Mouse (Mus musculus) embryonic facial prominence, embryonic 12.5 days (tissue): ENCODE data around the gene Jund. TPM values are rescaled to one million over a fixed set of nuclear protein-coding genes. Genes with fewer than 3 reads are reported as not detected.
A peak's percentile ranks its signal among the peaks of the same experiment; 100 is the strongest.

Experiments
- ATAC-seq: fragments of 200-750 bp; cut with Nextera tagmentation; 2 replicates; pipeline ENCODE4 v1.8.0; 2017; ENCODE audit not compliant: insufficient number of reproducible peaks, insufficient read depth, low FRiP score, low TSS enrichment
- H3K27ac ChIP-seq: fragments of 300-500 bp; sonication (generic); 2 replicates; pipeline ENCODE4 v1.5.1; 2016; ENCODE audit warnings: mild to moderate bottlenecking
- H3K27me3 ChIP-seq: fragments of 300-500 bp; sonication (generic); 2 replicates; pipeline ENCODE4 v1.6.1; 2016; ENCODE audit warnings: mild to moderate bottlenecking, moderate library complexity
- H3K36me3 ChIP-seq: fragments of 300-500 bp; sonication (generic); 2 replicates; pipeline ENCODE4 v1.6.1; 2016; ENCODE audit warnings: mild to moderate bottlenecking
- H3K4me1 ChIP-seq: fragments of 300-500 bp; sonication (generic); 2 replicates; pipeline ENCODE4 v1.6.1; 2016
- H3K4me2 ChIP-seq: fragments of 300-500 bp; sonication (generic); replicated peaks from 2 replicates; pipeline ENCODE4 v1.6.1; 2016; ENCODE audit warnings: mild to moderate bottlenecking, moderate library complexity
- H3K4me3 ChIP-seq: fragments of 300-500 bp; sonication (generic); 2 replicates; pipeline ENCODE4 v1.5.1; 2016; ENCODE audit warnings: mild to moderate bottlenecking
- H3K9ac ChIP-seq: fragments of 300-500 bp; sonication (generic); 2 replicates; pipeline ENCODE4 v1.6.1; 2016; ENCODE audit warnings: mild to moderate bottlenecking, moderate library complexity
- H3K9me3 ChIP-seq: fragments of 300-500 bp; sonication (generic); 2 replicates; pipeline ENCODE4 v1.6.1; 2016; ENCODE audit warnings: mild to moderate bottlenecking, moderate library complexity
- WGBS: fragments of 180-500 bp; shearing (Covaris S2); methylation state at CpG from one replicate; pipeline ENCODE4 v1.1.7; 2016; 5-methylcytosine and 5-hydroxymethylcytosine counted together
- polyA plus RNA-seq: library from polyadenylated mRNA; unstranded; fragments of >200 nt; fragmentation: Nextera tagmentation; extraction: Ambion mirVana; gene quantifications from 2 replicates; pipeline ENCODE4 v1.2.1, GENCODE M21; 2016

Gene Jund
- polyA plus RNA-seq = 142 and 150 TPM in 2 replicates

DNA sequence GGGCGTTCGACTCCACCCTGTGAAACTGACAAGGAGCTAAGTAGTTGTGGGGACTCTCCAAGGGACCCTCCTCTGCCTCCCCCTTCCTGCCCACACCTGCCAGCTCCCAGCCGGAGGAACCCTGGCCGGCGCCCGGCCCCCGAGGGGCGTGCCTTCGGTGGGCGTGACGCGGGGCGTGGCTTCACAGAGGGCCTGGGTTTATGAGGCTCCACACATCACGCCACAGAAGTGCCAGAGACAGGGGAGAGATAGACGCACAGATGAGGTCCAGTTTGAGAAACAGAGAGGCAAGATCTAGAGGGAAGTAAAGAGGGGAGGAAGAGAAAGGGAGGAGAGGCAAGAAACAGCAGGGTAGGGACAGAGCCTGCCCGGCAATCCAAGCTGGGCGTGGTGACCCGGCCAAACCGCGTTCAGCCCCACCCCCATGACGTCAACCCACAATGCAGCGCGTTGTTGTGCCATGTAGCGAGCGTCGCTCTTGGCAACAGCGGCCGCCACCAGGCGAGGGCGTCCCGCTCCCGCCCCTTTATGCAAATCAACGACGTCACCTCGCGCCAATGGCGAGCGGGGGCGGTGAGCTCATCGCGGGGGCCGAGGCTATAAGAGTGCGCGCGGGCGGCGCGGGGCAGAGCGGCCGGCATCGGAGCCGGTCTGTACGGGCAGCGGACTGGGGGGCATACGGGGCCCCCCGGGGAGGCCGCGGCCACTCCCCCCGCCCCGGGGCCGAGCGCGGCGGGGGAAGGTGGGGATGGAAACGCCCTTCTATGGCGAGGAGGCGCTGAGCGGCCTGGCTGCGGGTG, at the start of gene Jund:
Gene Jund (plus strand): TSS at position 640 of the 800 bp plus-strand sequence.
- Histone ChIP-seq H3K4me1 (peaks cover 50% of the 10 kb centered on the region), H3K27ac (peak within 1 kb of the TSS; percentile 98), H3K9ac (peak within 1 kb of the TSS; percentile 99), H3K36me3 (peaks cover 9% of the 10 kb centered on the region; the same call in 1 of the 2 replicates), H3K4me2 (peak within 1 kb of the TSS; percentile 68), H3K27me3 (no peaks in the 10 kb centered on the region), H3K4me3 (peak within 1 kb of the TSS; percentile 86), H3K9me3 (no peaks in the 10 kb centered on the region)
- peak; percentile 83 for ATAC-seq
- under 1% methylated on average over 66 of the region's 69 CpGs for WGBS

- Histone ChIP-seq H3K4me1 (peaks cover 15% of the 10 kb centered on the region), H3K4me3 (no peak overlapping the region), H3K9ac (no peak overlapping the region), H3K9me3 (no peaks in the 10 kb centered on the region), H3K27me3 (no peaks in the 10 kb centered on the region), H3K36me3 (peaks cover 33% of the 10 kb centered on the region), H3K27ac (0 out of 2 replicates have a peak overlapping the region, but pooled peaks have one; percentile 43), H3K4me2 (no peak overlapping the region)
- peak; percentile 36; the same call in 1 of the 2 replicates for ATAC-seq
- WGBS = 75% methylated on average over 4 of the region's 4 CpGs
Measured at GRCm38 (mm10) chr8:70649324-70649723, 49.4 kb upstream of the Jund start.

- Histone ChIP-seq H3K9ac (no peak overlapping the region), H3K4me3 (no peak overlapping the region), H3K4me1 (peaks cover 15% of the 10 kb centered on the region), H3K9me3 (no peaks in the 10 kb centered on the region), H3K4me2 (no peak overlapping the region), H3K27ac (no peak overlapping the region), H3K27me3 (no peaks in the 10 kb centered on the region), H3K36me3 (peaks cover 43% of the 10 kb centered on the region)
- WGBS = 95% methylated on average over 17 of the region's 17 CpGs
- ATAC-seq = no peak
Measured at GRCm38 (mm10) chr8:70650351-70650750, 48.4 kb upstream of the Jund start.

- Histone ChIP-seq H3K4me3 (no peak overlapping the region), H3K4me2 (no peak overlapping the region), H3K36me3 (peaks cover 60% of the 10 kb centered on the region), H3K27ac (no peak overlapping the region), H3K9me3 (no peaks in the 10 kb centered on the region), H3K4me1 (peaks cover 10% of the 10 kb centered on the region), H3K9ac (no peak overlapping the region), H3K27me3 (no peaks in the 10 kb centered on the region)
- ATAC-seq = no peak
- WGBS = 47% methylated on average over 2 of the region's 2 CpGs
Measured at GRCm38 (mm10) chr8:70653226-70653625, 45.5 kb upstream of the Jund start.

DNA sequence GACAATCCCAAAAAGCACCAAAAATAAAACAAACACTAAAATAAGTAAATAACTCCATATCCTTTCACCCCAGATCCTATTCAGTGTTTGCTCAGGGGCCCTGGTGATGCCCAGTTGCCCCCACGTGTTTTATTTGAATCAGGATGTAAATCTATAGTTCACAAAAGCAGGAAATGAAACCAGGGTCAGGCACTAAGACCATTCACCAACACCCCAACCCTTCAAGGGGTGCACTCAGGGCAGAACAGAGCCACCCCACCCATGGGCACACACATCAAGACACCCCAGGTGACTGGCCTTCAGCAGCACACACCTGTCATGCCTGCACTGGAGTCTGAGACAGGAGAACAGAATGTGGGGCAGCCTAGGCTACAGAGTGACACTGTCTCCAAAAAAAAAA, 44.6 kb upstream of the Jund start:
- H3K27ac ChIP-seq = no peak overlapping the region
- H3K9me3 ChIP-seq = no peaks in the 10 kb centered on the region
- ATAC-seq = no peak
- no peak overlapping the region for H3K4me2 ChIP-seq
- H3K36me3 ChIP-seq = peaks cover 60% of the 10 kb centered on the region
- peaks cover 18% of the 10 kb centered on the region for H3K4me1 ChIP-seq
- no peak overlapping the region for H3K9ac ChIP-seq
- H3K4me3 ChIP-seq = no peak overlapping the region
- no peaks in the 10 kb centered on the region for H3K27me3 ChIP-seq
- WGBS = 83% methylated on average over 1 of the region's 1 CpGs

- H3K27me3 ChIP-seq = no peaks in the 10 kb centered on the region
- no peak overlapping the region for H3K4me2 ChIP-seq
- no peak for ATAC-seq
- WGBS = 13% methylated on average over 2 of the region's 2 CpGs
- peaks cover 53% of the 10 kb centered on the region for H3K36me3 ChIP-seq
- no peak overlapping the region for H3K9ac ChIP-seq
- H3K4me3 ChIP-seq = no peak overlapping the region
- H3K27ac ChIP-seq = peak overlapping the region; percentile 30; the same call in 1 of the 2 replicates
- peaks cover 18% of the 10 kb centered on the region for H3K4me1 ChIP-seq
- no peaks in the 10 kb centered on the region for H3K9me3 ChIP-seq
Measured at GRCm38 (mm10) chr8:70655469-70655868, 43.3 kb upstream of the Jund start.

- Histone ChIP-seq H3K36me3 (peaks cover 46% of the 10 kb centered on the region), H3K4me1 (peaks cover 19% of the 10 kb centered on the region), H3K4me3 (no peak overlapping the region), H3K4me2 (no peak overlapping the region; the same call in 1 of the 2 replicates), H3K27me3 (no peaks in the 10 kb centered on the region), H3K9me3 (no peaks in the 10 kb centered on the region), H3K27ac (peak overlapping the region; percentile 30; the same call in 1 of the 2 replicates), H3K9ac (peak overlapping the region; percentile 27; the same call in 1 of the 2 replicates)
- WGBS = 65% methylated on average over 13 of the region's 13 CpGs
- no peak for ATAC-seq
Measured at GRCm38 (mm10) chr8:70656193-70656790, 42.5 kb upstream of the Jund start.

GRCm38 (mm10) chr8:70657214-70657613, 41.5 kb upstream of the Jund start:
- no peak for ATAC-seq
- H3K4me3 ChIP-seq = no peak overlapping the region
- H3K4me2 ChIP-seq = no peak overlapping the region
- H3K4me1 ChIP-seq = peaks cover 19% of the 10 kb centered on the region
- no peak overlapping the region for H3K9ac ChIP-seq
- H3K27ac ChIP-seq = 0 out of 2 replicates have a peak overlapping the region, but pooled peaks have one; percentile 6
- no peaks in the 10 kb centered on the region for H3K27me3 ChIP-seq
- 87% methylated on average over 3 of the region's 3 CpGs for WGBS
- H3K9me3 ChIP-seq = no peaks in the 10 kb centered on the region
- peaks cover 37% of the 10 kb centered on the region for H3K36me3 ChIP-seq

DNA sequence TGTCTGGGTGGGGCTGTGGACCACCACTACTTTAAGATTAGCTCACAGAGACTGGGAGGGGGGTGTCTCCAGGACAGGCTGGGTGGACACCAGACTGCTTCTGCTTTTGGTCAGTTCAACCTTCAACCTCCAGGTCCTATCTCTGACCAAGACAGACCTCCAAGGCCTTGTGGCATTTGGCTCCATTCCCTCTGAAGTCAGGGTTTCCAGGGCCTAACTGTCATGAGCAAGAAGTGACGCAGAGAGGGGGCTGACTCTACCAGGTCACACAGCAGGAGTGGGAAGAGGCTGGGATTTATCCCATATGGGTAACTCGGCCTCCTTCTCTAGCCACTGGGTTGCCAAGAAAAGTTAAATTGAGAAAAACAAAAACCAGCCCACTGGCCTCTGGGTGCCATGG, 41.0 kb upstream of the Jund start:
- Histone ChIP-seq H3K9me3 (no peaks in the 10 kb centered on the region), H3K27me3 (no peaks in the 10 kb centered on the region), H3K9ac (no peak overlapping the region), H3K4me1 (peaks cover 19% of the 10 kb centered on the region), H3K36me3 (peaks cover 32% of the 10 kb centered on the region), H3K27ac (no peak overlapping the region), H3K4me2 (peak overlapping the region; percentile 84; the same call in 1 of the 2 replicates), H3K4me3 (no peak overlapping the region)
- no peak for ATAC-seq
- WGBS = 87% methylated on average over 2 of the region's 2 CpGs

DNA sequence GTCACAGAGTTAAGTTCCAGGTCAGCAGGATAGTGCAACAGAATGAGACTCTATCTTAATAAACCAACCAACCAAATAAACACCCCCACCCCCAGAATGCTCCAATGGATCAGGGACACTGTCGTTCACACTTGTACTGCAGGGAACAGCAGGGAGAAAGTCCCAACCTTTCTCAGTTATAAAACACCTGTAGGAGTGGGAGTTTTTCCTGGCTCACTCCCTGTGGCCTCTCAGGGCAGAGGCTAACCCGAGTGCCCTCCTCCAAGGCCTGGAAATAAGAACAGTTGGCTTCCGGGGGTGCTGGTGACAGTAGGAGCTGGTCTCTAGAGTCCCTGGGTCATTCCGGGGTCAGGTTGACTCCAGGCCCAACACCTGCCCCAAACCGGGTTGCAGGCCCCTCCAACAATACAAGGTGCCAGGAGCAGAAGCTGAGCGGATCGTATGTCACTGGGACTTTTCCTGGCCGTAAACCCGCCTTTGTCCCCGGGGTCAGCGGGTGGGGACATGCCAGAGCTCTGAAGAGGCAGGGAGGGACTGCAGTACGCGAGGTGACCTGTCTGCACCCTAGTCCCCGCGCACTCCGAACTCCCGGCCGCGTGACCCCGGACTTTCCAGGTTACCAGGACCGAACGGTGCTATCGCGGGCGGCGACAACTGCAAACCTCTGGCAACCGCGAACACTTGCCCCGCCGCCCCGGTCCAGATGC, 39.7 kb upstream of the Jund start:
- Histone ChIP-seq H3K36me3 (peaks cover 27% of the 10 kb centered on the region), H3K9ac (peak overlapping the region; percentile 67), H3K27ac (peak overlapping the region; percentile 63), H3K4me3 (peak overlapping the region; percentile 77), H3K9me3 (no peaks in the 10 kb centered on the region), H3K4me2 (peak overlapping the region; percentile 84), H3K27me3 (no peaks in the 10 kb centered on the region), H3K4me1 (peaks cover 19% of the 10 kb centered on the region)
- under 1% methylated on average over 31 of the region's 31 CpGs for WGBS
- ATAC-seq = peak; percentile 19; the same call in 1 of the 2 replicates

DNA sequence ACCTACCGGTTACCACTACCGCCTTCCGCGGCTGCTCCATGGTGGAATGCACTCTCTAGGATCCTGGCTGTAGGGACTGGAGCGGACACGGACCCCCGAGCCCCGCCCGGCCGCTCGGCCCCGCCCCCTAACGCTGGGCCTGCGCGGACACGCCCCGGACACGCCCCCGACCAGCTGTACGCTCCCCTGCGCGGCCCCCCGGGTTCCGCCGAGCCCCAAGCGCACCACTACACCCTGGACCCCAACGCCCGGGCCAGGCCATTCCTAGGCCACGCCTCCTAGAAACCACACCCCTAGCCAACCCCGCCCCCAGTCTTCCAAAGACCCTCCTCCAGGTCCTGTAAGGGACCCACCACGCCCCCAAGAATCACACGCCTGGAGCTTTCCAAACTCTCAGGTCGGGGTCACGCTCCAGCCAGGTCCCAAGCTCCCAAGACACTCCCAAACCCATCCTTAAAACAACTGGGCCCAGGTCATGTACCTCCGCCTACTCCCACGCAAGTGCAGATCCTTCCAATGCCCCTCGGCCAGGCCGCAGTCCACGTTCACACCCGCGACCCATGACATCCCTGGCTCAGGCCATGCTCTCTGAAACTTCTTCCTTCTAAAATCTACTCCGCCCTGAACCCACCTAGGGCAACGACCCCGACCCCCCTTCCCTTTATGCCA, 39.0 kb upstream of the Jund start:
- peak overlapping the region; percentile 67 for H3K9ac ChIP-seq
- peaks cover 23% of the 10 kb centered on the region for H3K36me3 ChIP-seq
- peaks cover 19% of the 10 kb centered on the region for H3K4me1 ChIP-seq
- no peaks in the 10 kb centered on the region for H3K27me3 ChIP-seq
- peak; percentile 95 for ATAC-seq
- WGBS = under 1% methylated on average over 43 of the region's 44 CpGs
- H3K27ac ChIP-seq = peak overlapping the region; percentile 72
- H3K9me3 ChIP-seq = no peaks in the 10 kb centered on the region
- H3K4me3 ChIP-seq = peak overlapping the region; percentile 77
- peak overlapping the region; percentile 84 for H3K4me2 ChIP-seq
